Mouse (Mus musculus): ENCODE measurements at regions not wholly inside any gene's neighbourhood (a gene's known extent, or its start where the extent isn't known, plus 50 kb on each side); places are given as distances from the start of the nearest gene placed in this dataset.
"Not testable (repeated sequence)": the region's sequence is repeated elsewhere in the genome, so short reads cannot be mapped to it uniquely, and the experiment has no call there.

- no peak for TF ChIP-seq GATA1 (IDR thresholded peaks at IDR 0.05; ENCODE audit: borderline replicate concordance, low read length)
- TF ChIP-seq FLI1 (IDR thresholded peaks at IDR 0.05; ENCODE audit: low read length) = no peak
Observed at GRCm38 (mm10) chr11:24307601-24308252, 229.9 kb downstream of the Bcl11a start.

GRCm38 (mm10) chr11:24308253-24308633 lies 230.4 kb downstream of the Bcl11a start:
- peaks cover 28% of the 10 kb centered on the region for H3K4me1 ChIP-seq
- peaks cover 4% of the 10 kb centered on the region for H3K27me3 ChIP-seq (replicated peaks)
- TF ChIP-seq FLI1 (IDR thresholded peaks at IDR 0.05; ENCODE audit: low read length) (no peak), GATA1 (IDR thresholded peaks at IDR 0.05; ENCODE audit: borderline replicate concordance, low read length) (no peak)
- no peak overlapping the region for H3K4me3 ChIP-seq (replicated peaks)
- H3K36me3 ChIP-seq (replicated peaks; ENCODE audit: low read length) = no peaks in the 10 kb centered on the region
- H3K9me3 ChIP-seq = peaks cover 4% of the 10 kb centered on the region

More at GRCm38 (mm10) chr11:24307601-24308252, 229.9 kb downstream of the Bcl11a start:
- Histone ChIP-seq H3K27me3 (replicated peaks) (peaks cover 4% of the 10 kb centered on the region), H3K9me3 (peaks cover 4% of the 10 kb centered on the region), H3K4me3 (replicated peaks) (no peak overlapping the region), H3K36me3 (replicated peaks; ENCODE audit: low read length) (no peaks in the 10 kb centered on the region), H3K4me1 (peaks cover 28% of the 10 kb centered on the region)

DNA sequence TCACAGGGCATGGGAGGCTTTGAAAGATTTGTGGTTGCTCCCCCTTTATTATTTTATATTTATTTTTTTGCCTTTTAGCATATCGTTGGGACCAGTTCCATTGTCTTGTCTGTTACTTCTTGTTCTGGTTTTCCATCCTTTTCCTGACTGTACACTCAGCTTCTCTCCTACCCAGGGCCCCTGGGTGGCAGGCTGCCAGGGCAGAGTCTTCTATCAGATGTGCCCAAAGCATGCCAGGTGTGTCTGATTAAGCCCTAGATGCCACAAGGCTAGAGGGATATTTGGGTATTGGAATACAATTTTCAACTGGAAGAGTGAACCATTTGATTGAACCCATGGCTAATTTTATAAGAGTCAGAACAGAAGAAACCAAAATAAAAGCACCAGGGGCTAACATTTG lies 236.2 kb downstream of the Bcl11a start:
- Histone ChIP-seq H3K4me3 (replicated peaks) (no peak overlapping the region), H3K9me3 (peaks cover 4% of the 10 kb centered on the region), H3K27me3 (replicated peaks) (no peaks in the 10 kb centered on the region), H3K4me1 (no peaks in the 10 kb centered on the region), H3K36me3 (replicated peaks; ENCODE audit: low read length) (no peaks in the 10 kb centered on the region)
- TF ChIP-seq FLI1 (IDR thresholded peaks at IDR 0.05; ENCODE audit: low read length) = no peak
- no peak for TF ChIP-seq GATA1 (IDR thresholded peaks at IDR 0.05; ENCODE audit: borderline replicate concordance, low read length)

- TF ChIP-seq FLI1 (IDR thresholded peaks at IDR 0.05; ENCODE audit: low read length) = no peak
- no peak for TF ChIP-seq GATA1 (IDR thresholded peaks at IDR 0.05; ENCODE audit: borderline replicate concordance, low read length)
- no peaks in the 10 kb centered on the region for H3K9me3 ChIP-seq
- no peaks in the 10 kb centered on the region for H3K4me1 ChIP-seq
- H3K4me3 ChIP-seq (replicated peaks) = no peak overlapping the region
- H3K27me3 ChIP-seq (replicated peaks) = no peaks in the 10 kb centered on the region
- H3K36me3 ChIP-seq (replicated peaks; ENCODE audit: low read length) = no peaks in the 10 kb centered on the region
Observed at GRCm38 (mm10) chr11:24315582-24315981, 237.7 kb downstream of the Bcl11a start.

DNA sequence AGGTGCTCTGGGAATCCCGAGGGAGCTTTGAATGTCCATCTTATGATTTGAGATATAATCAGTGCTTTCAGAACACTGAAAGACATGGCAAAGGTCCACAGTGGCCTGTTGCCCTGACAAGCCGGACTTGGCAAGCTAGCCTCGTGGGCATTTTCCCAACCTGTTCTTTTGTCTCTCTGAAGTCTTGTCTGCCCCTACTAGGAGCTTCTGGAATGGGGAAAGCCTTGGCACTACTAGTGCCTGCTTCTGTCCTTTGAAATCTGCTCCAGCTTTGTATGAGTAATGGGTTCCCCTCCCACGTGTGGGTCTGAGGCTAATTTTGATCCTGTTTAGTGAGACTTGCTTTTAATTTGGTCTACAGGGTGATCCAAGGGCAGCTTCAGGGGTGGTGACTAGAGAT lies 238.3 kb downstream of the Bcl11a start:
- Histone ChIP-seq H3K4me1 (no peaks in the 10 kb centered on the region), H3K4me3 (replicated peaks) (no peak overlapping the region), H3K27me3 (replicated peaks) (no peaks in the 10 kb centered on the region), H3K9me3 (no peaks in the 10 kb centered on the region), H3K36me3 (replicated peaks; ENCODE audit: low read length) (no peaks in the 10 kb centered on the region)
- TF ChIP-seq FLI1 (IDR thresholded peaks at IDR 0.05; ENCODE audit: low read length) = no peak
- TF ChIP-seq GATA1 (IDR thresholded peaks at IDR 0.05; ENCODE audit: borderline replicate concordance, low read length) = no peak

GRCm38 (mm10) chr11:24317989-24318735 lies 240.3 kb downstream of the Bcl11a start:
- TF ChIP-seq GATA1 (IDR thresholded peaks at IDR 0.05; ENCODE audit: borderline replicate concordance, low read length) = no peak
- TF ChIP-seq FLI1 (IDR thresholded peaks at IDR 0.05; ENCODE audit: low read length) = no peak
- Histone ChIP-seq H3K36me3 (replicated peaks; ENCODE audit: low read length) (no peaks in the 10 kb centered on the region), H3K27me3 (replicated peaks) (no peaks in the 10 kb centered on the region), H3K4me3 (replicated peaks) (no peak overlapping the region), H3K4me1 (no peaks in the 10 kb centered on the region), H3K9me3 (no peaks in the 10 kb centered on the region)

DNA sequence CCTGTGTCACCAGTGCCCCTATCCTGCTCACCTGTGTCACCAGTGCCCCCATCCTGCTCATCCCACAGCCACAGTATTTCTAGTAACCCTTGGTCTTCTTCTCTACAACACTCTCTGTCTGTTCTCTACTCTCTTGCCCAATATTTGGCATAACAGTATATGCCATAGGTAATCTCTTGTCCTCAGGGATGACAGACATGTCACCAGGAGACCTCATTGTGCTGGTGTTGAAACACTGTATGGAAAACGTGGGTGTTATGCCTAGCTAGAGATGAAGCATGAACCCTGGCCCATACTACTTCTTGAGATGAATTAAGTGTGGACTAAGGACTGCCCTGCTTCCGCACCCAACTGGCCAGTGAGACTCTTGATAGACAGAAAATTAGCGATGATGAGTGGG lies 241.4 kb downstream of the Bcl11a start:
- Histone ChIP-seq H3K36me3 (replicated peaks; ENCODE audit: low read length) (no peaks in the 10 kb centered on the region), H3K9me3 (no peaks in the 10 kb centered on the region), H3K4me3 (replicated peaks) (no peak overlapping the region), H3K4me1 (no peaks in the 10 kb centered on the region), H3K27me3 (replicated peaks) (no peaks in the 10 kb centered on the region)
- no peak for TF ChIP-seq FLI1 (IDR thresholded peaks at IDR 0.05; ENCODE audit: low read length)
- no peak for TF ChIP-seq GATA1 (IDR thresholded peaks at IDR 0.05; ENCODE audit: borderline replicate concordance, low read length)

- H3K4me3 ChIP-seq (replicated peaks); H3K36me3 ChIP-seq (replicated peaks; ENCODE audit: low read length); H3K9me3 ChIP-seq; H3K27me3 ChIP-seq (replicated peaks); H3K4me1 ChIP-seq: not testable (repeated sequence)
Observed at GRCm38 (mm10) chr11:24322412-24322811, 244.6 kb downstream of the Bcl11a start.

DNA sequence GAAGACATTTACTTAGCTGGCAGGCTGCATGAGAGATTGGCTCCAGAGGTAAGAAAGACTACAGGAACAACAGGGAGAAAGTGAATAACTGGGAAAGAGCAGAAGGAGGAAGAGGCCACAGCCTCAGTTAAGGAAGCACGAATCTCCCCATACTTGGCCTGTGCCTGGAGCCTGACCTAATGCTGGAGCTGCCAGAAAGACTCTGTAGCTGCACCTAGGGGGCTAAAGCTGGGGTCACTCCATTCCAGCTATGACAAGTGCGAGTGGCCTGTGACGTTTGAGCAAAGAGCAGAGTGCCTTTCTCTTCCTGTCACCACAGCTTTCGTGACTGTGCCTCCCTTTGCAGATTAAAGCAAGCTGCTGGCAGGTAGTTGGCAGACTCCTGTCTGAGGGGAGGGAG lies 250.6 kb downstream of the Bcl11a start:
- H3K4me3 ChIP-seq (replicated peaks) = no peak overlapping the region
- peaks cover 6% of the 10 kb centered on the region; the same call in 1 of the 2 replicates for H3K4me1 ChIP-seq
- H3K9me3 ChIP-seq = no peaks in the 10 kb centered on the region
- TF ChIP-seq GATA1 (IDR thresholded peaks at IDR 0.05; ENCODE audit: borderline replicate concordance, low read length) (no peak), FLI1 (IDR thresholded peaks at IDR 0.05; ENCODE audit: low read length) (no peak)
- peaks cover 6% of the 10 kb centered on the region for H3K27me3 ChIP-seq (replicated peaks)
- no peaks in the 10 kb centered on the region for H3K36me3 ChIP-seq (replicated peaks; ENCODE audit: low read length)

DNA sequence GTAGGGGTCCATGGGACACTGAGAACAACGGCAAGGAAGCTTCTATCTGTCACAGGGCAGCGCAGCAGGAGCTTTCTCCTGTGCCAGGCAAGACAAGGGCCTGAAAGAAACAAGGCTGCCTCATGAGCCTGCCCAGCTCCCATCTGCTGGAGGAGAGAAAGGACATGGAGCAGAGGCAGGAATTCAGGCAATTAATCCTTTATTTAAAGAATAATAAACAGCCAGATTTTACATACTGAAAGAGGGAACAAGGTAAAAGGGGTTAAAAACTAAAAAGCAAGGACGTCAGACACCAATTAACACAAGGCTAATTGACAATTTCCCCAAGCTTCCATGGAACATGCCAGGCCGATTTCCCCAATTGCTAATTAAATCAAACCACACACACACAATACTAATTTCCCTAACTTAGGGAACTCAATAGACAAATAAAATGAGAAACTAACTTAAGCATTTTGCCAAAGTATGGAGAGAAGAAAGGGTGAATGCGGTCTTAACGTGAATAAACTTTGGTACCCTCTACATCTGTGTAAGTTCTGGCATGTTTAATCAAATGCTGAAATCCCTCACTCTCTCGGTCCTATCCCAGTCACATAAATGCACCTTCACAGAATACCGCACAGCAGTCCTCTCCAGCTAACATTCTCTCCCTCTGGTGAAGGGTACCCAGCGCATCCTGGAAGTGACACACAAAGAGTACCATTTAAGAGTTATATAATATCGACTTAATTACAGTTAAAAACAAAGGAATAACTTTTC lies 252.7 kb downstream of the Bcl11a start:
- H3K9me3 ChIP-seq = peaks cover 3% of the 10 kb centered on the region; the same call in 1 of the 2 replicates
- no peak overlapping the region for H3K4me3 ChIP-seq (replicated peaks)
- no peaks in the 10 kb centered on the region for H3K36me3 ChIP-seq (replicated peaks; ENCODE audit: low read length)
- H3K27me3 ChIP-seq (replicated peaks) = peaks cover 6% of the 10 kb centered on the region
- no peak for TF ChIP-seq GATA1 (IDR thresholded peaks at IDR 0.05; ENCODE audit: borderline replicate concordance, low read length)
- TF ChIP-seq FLI1 (IDR thresholded peaks at IDR 0.05; ENCODE audit: low read length) = no peak
- H3K4me1 ChIP-seq = peaks cover 6% of the 10 kb centered on the region; the same call in 1 of the 2 replicates

Data from megakaryocyte, embryonic 14.5 days (primary cell).